Mouse (Mus musculus) neural tube, embryonic 12.5 days (tissue): ENCODE data around the gene Gm8126. TPM values are rescaled to one million over a fixed set of nuclear protein-coding genes. Genes with fewer than 3 reads are reported as not detected.
"Not testable (repeated sequence)": the region's sequence is repeated elsewhere in the genome, so short reads cannot be mapped to it uniquely, and the experiment has no call there.

Experiments used
- ATAC-seq: fragments of 200-750 bp; cut with Nextera tagmentation; 2 replicates; pipeline ENCODE4 v1.8.0; 2017; ENCODE audit warnings: low read depth, mild to moderate bottlenecking, moderate TSS enrichment, moderate library complexity; ENCODE audit not compliant: low FRiP score
- H3K27ac ChIP-seq: fragments of 300-500 bp; sonication (generic); 2 replicates; pipeline ENCODE4 v1.5.1; 2016
- H3K27me3 ChIP-seq: fragments of 300-500 bp; sonication (generic); replicated peaks from 2 replicates; pipeline ENCODE4 v1.6.1; 2016; ENCODE audit warnings: mild to moderate bottlenecking
- H3K36me3 ChIP-seq: fragments of 300-500 bp; sonication (generic); 2 replicates; pipeline ENCODE4 v1.6.1; 2016; ENCODE audit warnings: mild to moderate bottlenecking
- H3K4me1 ChIP-seq: fragments of 300-500 bp; sonication (generic); 2 replicates; pipeline ENCODE4 v1.6.1; 2016
- H3K4me2 ChIP-seq: fragments of 300-500 bp; sonication (generic); replicated peaks from 2 replicates; pipeline ENCODE4 v1.6.1; 2016; ENCODE audit warnings: mild to moderate bottlenecking
- H3K4me3 ChIP-seq: fragments of 300-500 bp; sonication (generic); 2 replicates; pipeline ENCODE4 v1.5.1; 2016
- H3K9ac ChIP-seq: fragments of 300-500 bp; sonication (generic); 2 replicates; pipeline ENCODE4 v1.6.1; 2016; ENCODE audit warnings: mild to moderate bottlenecking
- H3K9me3 ChIP-seq: fragments of 300-500 bp; sonication (generic); 2 replicates; pipeline ENCODE4 v1.6.1; 2016; ENCODE audit warnings: mild to moderate bottlenecking
- WGBS: fragments of 180-500 bp; shearing (Covaris S2); methylation state at CpG from one replicate; pipeline ENCODE4 v1.1.7; 2016; 5-methylcytosine and 5-hydroxymethylcytosine counted together
- polyA plus RNA-seq: library from polyadenylated mRNA; unstranded; fragments of >200 nt; fragmentation: Nextera tagmentation; extraction: Ambion mirVana; gene quantifications from 2 replicates; pipeline ENCODE4 v1.2.1, GENCODE M21; 2016

Gene Gm8126
- polyA plus RNA-seq, 1 experiment from 2014 or later: not detected

DNA sequence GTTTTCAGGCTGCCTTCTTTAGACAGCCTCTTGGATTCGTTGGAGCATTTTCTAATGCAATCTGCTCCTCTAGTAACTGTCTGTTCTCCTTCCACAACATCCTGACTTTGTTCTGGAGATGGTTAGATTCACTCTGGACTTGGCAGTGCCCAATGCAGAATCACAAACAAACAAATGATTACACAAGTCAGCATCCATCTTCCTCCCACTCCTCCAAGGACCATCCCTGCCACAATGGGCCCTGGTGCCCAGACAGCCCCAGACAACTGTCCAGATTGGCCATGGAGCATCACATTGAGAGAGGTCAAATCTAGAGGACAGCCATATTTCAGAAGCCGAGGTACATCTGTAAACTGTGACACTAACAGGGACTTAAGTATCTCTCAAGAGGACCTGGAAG lies 19.0 kb downstream of the Gm8126 start:
- not testable (repeated sequence) for H3K36me3 ChIP-seq, H3K27me3 ChIP-seq, H3K27ac ChIP-seq, H3K9me3 ChIP-seq, H3K4me2 ChIP-seq, ATAC-seq, H3K4me3 ChIP-seq, H3K4me1 ChIP-seq, H3K9ac ChIP-seq
- 64% methylated on average over 2 of the region's 2 CpGs for WGBS

DNA sequence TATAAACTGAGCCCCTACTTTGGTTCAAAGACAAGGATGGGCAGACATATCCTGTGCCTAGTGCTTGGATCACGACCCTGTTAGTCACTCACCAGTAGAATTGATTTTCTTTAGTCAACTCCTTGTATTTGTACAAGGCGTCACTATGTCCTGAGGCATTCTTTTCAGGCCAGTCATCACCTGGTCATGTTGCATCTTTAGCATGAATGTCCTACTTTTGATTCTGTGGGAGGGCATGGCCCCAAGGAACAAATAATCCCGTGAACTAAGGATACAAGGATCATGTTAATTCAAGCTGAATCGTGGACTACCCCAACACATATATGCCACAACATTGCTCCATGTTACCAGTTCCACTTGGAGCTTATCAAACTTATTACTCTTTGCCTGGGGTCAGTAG lies 19.7 kb downstream of the Gm8126 start:
- not testable (repeated sequence) for H3K4me1 ChIP-seq, H3K27ac ChIP-seq, H3K36me3 ChIP-seq, H3K4me3 ChIP-seq, H3K9ac ChIP-seq, H3K27me3 ChIP-seq, H3K9me3 ChIP-seq, ATAC-seq, H3K4me2 ChIP-seq
- 77% methylated on average over 4 of the region's 4 CpGs for WGBS

DNA sequence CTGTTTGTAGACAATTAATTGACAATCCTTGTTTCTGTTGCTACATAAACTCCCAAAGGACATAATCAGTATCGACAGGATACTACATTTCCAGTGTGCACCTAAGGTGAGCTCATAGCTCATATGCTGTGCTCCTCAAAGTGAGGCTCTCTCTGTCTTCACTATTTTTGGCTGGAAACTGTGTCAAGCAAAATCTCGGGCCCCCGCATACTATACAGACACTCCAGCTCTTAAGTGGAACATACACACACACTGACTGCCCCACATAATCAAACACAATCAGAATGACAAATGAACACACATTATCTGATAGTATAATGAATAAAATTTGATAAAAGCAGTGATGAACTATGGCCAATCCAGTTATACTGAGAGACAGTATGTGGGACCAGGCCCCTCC lies 20.2 kb downstream of the Gm8126 start:
- not testable (repeated sequence) for H3K27me3 ChIP-seq, H3K9ac ChIP-seq, H3K9me3 ChIP-seq, ATAC-seq, H3K36me3 ChIP-seq, H3K4me2 ChIP-seq, H3K27ac ChIP-seq, H3K4me1 ChIP-seq, H3K4me3 ChIP-seq
- WGBS: 92% methylated on average over 3 of the region's 3 CpGs

DNA sequence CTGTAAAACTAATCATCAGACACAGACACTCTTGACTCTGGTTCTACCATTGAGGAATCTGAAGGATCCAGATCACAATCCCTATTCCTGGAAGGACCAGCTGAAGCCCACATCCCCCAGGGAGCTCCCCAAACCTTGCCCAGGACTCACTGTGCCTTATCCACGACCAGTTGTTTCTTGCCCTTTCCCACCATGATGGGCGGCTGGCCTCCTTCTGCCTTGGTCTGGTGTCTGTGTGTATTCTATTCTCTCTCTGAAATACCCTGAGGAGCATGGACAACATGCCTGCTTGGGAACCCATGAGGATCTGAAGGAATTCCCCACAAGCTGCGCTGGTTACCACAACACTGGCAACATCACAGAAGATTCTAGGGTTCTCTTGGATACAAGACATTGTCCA lies 35.1 kb downstream of the Gm8126 start, which contains the start of gene Gm8127:
Gm8127 (minus strand) TSS at position 330 of the 400 bp plus-strand sequence.
- not testable (repeated sequence) for H3K9ac ChIP-seq, H3K36me3 ChIP-seq, H3K4me2 ChIP-seq, H3K27ac ChIP-seq, ATAC-seq, H3K9me3 ChIP-seq, H3K4me3 ChIP-seq, H3K4me1 ChIP-seq, H3K27me3 ChIP-seq
- WGBS: 83% methylated on average over 3 of the region's 3 CpGs

Other genes starting within 250 kb of the Gm8126 start
- not detected in 2 replicates for gene Gm10376, start 243.0 kb upstream of the Gm8126 start, polyA plus RNA-seq
- not detected in 2 replicates for gene Gm8094, start 182.0 kb upstream of the Gm8126 start, polyA plus RNA-seq
- not detected in 2 replicates for gene Gm8104, start 158.0 kb upstream of the Gm8126 start, polyA plus RNA-seq
- gene Gm7233, start 78.8 kb upstream of the Gm8126 start, polyA plus RNA-seq: not detected in 2 replicates
- not detected in 2 replicates for gene Gm8122, start 23.3 kb upstream of the Gm8126 start, polyA plus RNA-seq
- not detected in 2 replicates for gene Gm9732, start 16.4 kb downstream of the Gm8126 start, polyA plus RNA-seq
- gene Gm8127, start 35.2 kb downstream of the Gm8126 start, polyA plus RNA-seq: not detected in 2 replicates
- not detected in 2 replicates for gene 1700001F09Rik, start 89.2 kb downstream of the Gm8126 start, polyA plus RNA-seq
- gene Gm8138, start 157.7 kb downstream of the Gm8126 start, polyA plus RNA-seq: not detected in 2 replicates